Mouse (Mus musculus): Measurements from ENCODE around the gene Fancb. TPM values are rescaled to one million over a fixed set of nuclear protein-coding genes. Genes with fewer than 3 reads are reported as not detected.

Gene Fancb
- 1.1 and 1.5 TPM in 2 replicates for polyA plus RNA-seq (2015; fragmentation: Nextera tagmentation; extraction: Ambion mirVana)

DNA sequence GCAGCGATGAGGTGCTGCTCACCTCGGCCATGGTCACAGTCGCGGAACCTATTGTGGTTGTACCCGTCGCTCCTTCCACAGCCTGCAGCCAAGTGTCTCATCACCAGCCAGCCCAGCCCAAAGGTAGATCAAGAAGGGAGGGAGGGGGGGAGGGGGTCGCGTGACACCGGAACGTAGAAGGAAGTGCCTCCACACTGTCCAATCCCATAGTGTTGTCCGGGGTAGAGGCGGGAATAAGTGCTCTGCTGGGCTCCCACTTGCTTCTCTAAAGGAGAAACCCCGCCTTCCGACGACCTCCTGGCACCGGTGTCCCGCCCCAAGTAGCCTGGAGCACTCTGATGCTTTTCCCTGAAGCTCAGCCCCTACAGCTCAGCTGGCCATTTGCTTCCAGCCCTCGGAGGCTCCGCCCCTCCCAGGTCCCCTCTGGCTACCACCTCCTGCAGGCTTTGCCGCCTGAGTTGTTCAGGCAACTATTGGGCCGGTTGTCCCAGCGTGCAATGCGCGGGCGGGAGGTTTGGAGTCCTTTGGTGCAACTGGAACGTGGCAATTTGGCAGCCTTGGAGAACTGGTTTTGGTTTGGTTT is at the start of gene Fancb, which contains the start of gene Mospd2:
Gene Fancb, plus strand, starts transcription at position 400 of the 583 bp plus-strand sequence.
Gene Mospd2, minus strand, starts transcription at position 183 of the 583 bp plus-strand sequence.

GRCm38 (mm10) chrX:165004779-165005324 is 24.5 kb downstream of the Fancb start, which contains the start of gene Gm17604:
TSS of gene Gm17604 (minus strand) at chrX:165004829.

Other genes starting within 250 kb of the Fancb start
- gene Mospd2, start 217 bp upstream of the Fancb start, polyA plus RNA-seq (2015; fragmentation: Nextera tagmentation; extraction: Ambion mirVana) = 7.5 and 9.3 TPM in 2 replicates
- gene Gm17604, start 24.2 kb downstream of the Fancb start, polyA plus RNA-seq (2015; fragmentation: Nextera tagmentation; extraction: Ambion mirVana) = not detected in 2 replicates

Measured in skeletal muscle tissue, postnatal 0 days (tissue).